Mouse (Mus musculus) MEL (cell line): ENCODE measurements around the gene A930009A15Rik. TPM values are rescaled to one million over a fixed set of nuclear protein-coding genes. Genes with fewer than 3 reads are reported as not detected.

Experiments used
- DNase-seq: peaks from one replicate; pipeline ENCODE4 v3.0.0; 2011; ENCODE audit warnings: low read depth, low spot score
- H3K27ac ChIP-seq: 2 replicates; pipeline ENCODE4 v1.5.1; 2012; ENCODE audit warnings: low read depth, mild to moderate bottlenecking, control low read depth, low read length, moderate library complexity; ENCODE audit not compliant: control insufficient read depth
- H3K27me3 ChIP-seq, 2 experiments: fragments of 150-350 bp in 1 of 2; sonication (generic) in 1 of 2; 2 replicates each; pipeline ENCODE4 v1.6.1; 2012; ENCODE audit warnings: low read length in 2 of 2, mild to moderate bottlenecking in 2 of 2, improper control_type of control experiment in 1 of 2, moderate library complexity in 1 of 2; ENCODE audit not compliant: insufficient read depth in 2 of 2, control insufficient read depth in 1 of 2
- H3K36me3 ChIP-seq, 2 experiments: 2 replicates each; pipeline ENCODE4 v1.6.1; 2012 to 2014; ENCODE audit warnings: low read length in 2 of 2, improper control_type of control experiment in 1 of 2, inconsistent platforms in 1 of 2, mild to moderate bottlenecking in 1 of 2; ENCODE audit not compliant: insufficient read depth in 2 of 2, control insufficient read depth in 1 of 2
- H3K4me1 ChIP-seq, 2 experiments: fragments of 150-350 bp in 1 of 2; sonication (generic) in 1 of 2; 2 replicates each; pipeline ENCODE4 v1.6.1; 2012; ENCODE audit warnings: low read length in 2 of 2, improper control_type of control experiment in 1 of 2, mild to moderate bottlenecking in 1 of 2; ENCODE audit not compliant: insufficient read depth in 2 of 2, control insufficient read depth in 1 of 2
- H3K4me3 ChIP-seq, 2 experiments: fragments of 150-350 bp in 1 of 2; sonication (generic) in 1 of 2; 2 replicates each; pipeline ENCODE4 v1.5.1; 2012; ENCODE audit warnings: low read depth in 2 of 2, low read length in 2 of 2, mild to moderate bottlenecking in 2 of 2, moderate library complexity in 2 of 2, control low read depth in 1 of 2, improper control_type of control experiment in 1 of 2; ENCODE audit not compliant: control insufficient read depth in 1 of 2, insufficient read depth in 1 of 2
- H3K79me2 ChIP-seq: 2 replicates; pipeline ENCODE4 v1.6.1; 2012; ENCODE audit warnings: mild to moderate bottlenecking, low read length, moderate library complexity; ENCODE audit not compliant: control insufficient read depth, poor library complexity, insufficient read depth
- H3K9ac ChIP-seq: 2 replicates; pipeline ENCODE4 v1.6.1; 2012; ENCODE audit warnings: low read depth, mild to moderate bottlenecking, control low read depth, low read length, moderate library complexity; ENCODE audit not compliant: control insufficient read depth, poor library complexity, severe bottlenecking
- H3K9me3 ChIP-seq: fragments of 150-350 bp; sonication (generic); replicated peaks from 2 replicates; pipeline ENCODE4 v1.6.1; 2012; ENCODE audit warnings: mild to moderate bottlenecking, low read length, improper control_type of control experiment, moderate library complexity; ENCODE audit not compliant: insufficient read depth
- BHLHE40 ChIP-seq: IDR thresholded peaks from 2 replicates; pipeline ENCODE4 v1.6.1; 2012; ENCODE audit warnings: low read depth, mild to moderate bottlenecking, inconsistent platforms, low read length, improper control_type of control experiment, borderline replicate concordance
- CTCF ChIP-seq, 3 experiments: IDR thresholded peaks in 2 of 3; conservative IDR thresholded peaks in 1 of 3; 2 replicates each; pipeline ENCODE4 v1.5.1; 2011 to 2012; ENCODE audit warnings: low read length in 3 of 3, low read depth in 2 of 3, mild to moderate bottlenecking in 2 of 3, improper control_type of control experiment in 1 of 3, inconsistent platforms in 1 of 3, mixed read lengths in 1 of 3, moderate library complexity in 1 of 3; ENCODE audit not compliant: control insufficient read depth in 1 of 3, insufficient read depth in 1 of 3, poor library complexity in 1 of 3, severe bottlenecking in 1 of 3
- E2F4 ChIP-seq: IDR thresholded peaks from 2 replicates; pipeline ENCODE4 v1.6.1; 2011; ENCODE audit warnings: low read depth, low read length, improper control_type of control experiment, borderline replicate concordance
- ELF1 ChIP-seq: IDR thresholded peaks from 2 replicates; pipeline ENCODE4 v1.6.1; 2014; ENCODE audit warnings: low read depth, mild to moderate bottlenecking, inconsistent platforms, low read length, improper control_type of control experiment, moderate library complexity
- EP300 ChIP-seq, 2 experiments: IDR thresholded peaks; 2 replicates each; pipeline ENCODE4 v1.6.1; 2011; ENCODE audit warnings: improper control_type of control experiment in 2 of 2, low read length in 2 of 2, low read depth in 1 of 2, mild to moderate bottlenecking in 1 of 2
- ETS1 ChIP-seq: IDR thresholded peaks from 2 replicates; pipeline ENCODE4 v1.6.1; 2012; ENCODE audit warnings: low read depth, mild to moderate bottlenecking, inconsistent platforms, low read length, improper control_type of control experiment, moderate library complexity
- GABPA ChIP-seq: IDR thresholded peaks from 2 replicates; pipeline ENCODE4 v1.6.1; 2012; ENCODE audit warnings: low read depth, mild to moderate bottlenecking, inconsistent platforms, low read length, improper control_type of control experiment, moderate library complexity
- GATA1 ChIP-seq: IDR thresholded peaks from 2 replicates; pipeline ENCODE4 v1.6.1; 2011; ENCODE audit warnings: low read depth, low read length, improper control_type of control experiment
- HCFC1 ChIP-seq: IDR thresholded peaks from 2 replicates; pipeline ENCODE4 v1.6.1; 2012; ENCODE audit warnings: low read depth, mild to moderate bottlenecking, inconsistent platforms, low read length, improper control_type of control experiment, moderate library complexity
- JUND ChIP-seq: IDR thresholded peaks from 2 replicates; pipeline ENCODE4 v1.6.1; 2011; ENCODE audit warnings: low read depth, mild to moderate bottlenecking, improper control_type of control experiment, low read length
- KAT2A ChIP-seq: conservative IDR thresholded peaks from 2 replicates; pipeline ENCODE4 v1.6.1; 2012; ENCODE audit warnings: low read depth, low read length, improper control_type of control experiment, inconsistent platforms
- MAFK ChIP-seq: IDR thresholded peaks from 2 replicates; pipeline ENCODE4 v1.6.1; 2011; ENCODE audit warnings: low read depth, mild to moderate bottlenecking, low read length, improper control_type of control experiment, borderline replicate concordance
- MAX ChIP-seq: IDR thresholded peaks from 2 replicates; pipeline ENCODE4 v1.6.1; 2011; ENCODE audit warnings: low read length, improper control_type of control experiment
- MAZ ChIP-seq: IDR thresholded peaks from 2 replicates; pipeline ENCODE4 v1.6.1; 2012; ENCODE audit warnings: low read depth, mild to moderate bottlenecking, inconsistent platforms, low read length, improper control_type of control experiment
- MEF2A ChIP-seq: IDR thresholded peaks from 2 replicates; pipeline ENCODE4 v1.6.1; 2014; ENCODE audit warnings: low read depth, mild to moderate bottlenecking, inconsistent platforms, low read length, improper control_type of control experiment; ENCODE audit not compliant: poor library complexity, insufficient replicate concordance, severe bottlenecking; ENCODE audit errors: extremely low read depth
- MXI1 ChIP-seq: IDR thresholded peaks from 2 replicates; pipeline ENCODE4 v1.6.1; 2011; ENCODE audit warnings: mild to moderate bottlenecking, low read depth, low read length, improper control_type of control experiment
- MYC ChIP-seq: IDR thresholded peaks from 2 replicates; pipeline ENCODE4 v1.6.1; 2011; ENCODE audit warnings: low read depth, mild to moderate bottlenecking, low read length, improper control_type of control experiment, moderate library complexity
- NRF1 ChIP-seq: IDR thresholded peaks from 2 replicates; pipeline ENCODE4 v1.6.1; 2014; ENCODE audit warnings: low read depth, mild to moderate bottlenecking, inconsistent platforms, low read length, improper control_type of control experiment, moderate library complexity; ENCODE audit not compliant: poor library complexity, insufficient read depth, severe bottlenecking
- RCOR1 ChIP-seq: IDR thresholded peaks from 2 replicates; pipeline ENCODE4 v1.6.1; 2012; ENCODE audit warnings: low read depth, mild to moderate bottlenecking, inconsistent platforms, low read length, improper control_type of control experiment
- SIN3A ChIP-seq: IDR thresholded peaks from 2 replicates; pipeline ENCODE4 v1.6.1; 2012; ENCODE audit warnings: low read length, improper control_type of control experiment, inconsistent platforms
- TAL1 ChIP-seq: IDR thresholded peaks from 2 replicates; pipeline ENCODE4 v1.6.1; 2012; ENCODE audit warnings: mild to moderate bottlenecking, inconsistent platforms, low read length, moderate library complexity, mixed read lengths
- USF1 ChIP-seq: IDR thresholded peaks from 2 replicates; pipeline ENCODE4 v1.6.1; 2014; ENCODE audit warnings: low read depth, mild to moderate bottlenecking, inconsistent platforms, low read length, improper control_type of control experiment, moderate library complexity
- ZC3H11A ChIP-seq: IDR thresholded peaks from 2 replicates; pipeline ENCODE4 v1.6.1; 2012; ENCODE audit warnings: low read depth, mild to moderate bottlenecking, inconsistent platforms, low read length, improper control_type of control experiment
- ZNF384 ChIP-seq: IDR thresholded peaks from 2 replicates; pipeline ENCODE4 v1.6.1; 2012; ENCODE audit warnings: low read depth, mild to moderate bottlenecking, inconsistent platforms, low read length, improper control_type of control experiment
- polyA plus RNA-seq, 2 experiments: library from polyadenylated mRNA; stranded (reverse) in 1 of 2; unstranded in 1 of 2; fragments of >175 nt in 1 of 2; fragments of >200 nt in 1 of 2; gene quantifications; 2 replicates each; pipeline versions ENCODE4 v1.2.1 to v1.2.4; 2012; ENCODE audit warnings: low replicate concordance in 2 of 2, low read depth in 1 of 2; ENCODE audit not compliant: insufficient read length in 2 of 2, insufficient read depth in 1 of 2, missing spikeins in 1 of 2
- total RNA-seq: library from RNA; depleted of rRNA; stranded (reverse); fragments of 300-350 nt; gene quantifications from 2 replicates; pipeline ENCODE4 v1.2.3, GENCODE M21; 2012

A930009A15Rik gene
- total and polyA plus RNA-seq, 3 experiments: 0.15 TPM; not detected in 2

DNA sequence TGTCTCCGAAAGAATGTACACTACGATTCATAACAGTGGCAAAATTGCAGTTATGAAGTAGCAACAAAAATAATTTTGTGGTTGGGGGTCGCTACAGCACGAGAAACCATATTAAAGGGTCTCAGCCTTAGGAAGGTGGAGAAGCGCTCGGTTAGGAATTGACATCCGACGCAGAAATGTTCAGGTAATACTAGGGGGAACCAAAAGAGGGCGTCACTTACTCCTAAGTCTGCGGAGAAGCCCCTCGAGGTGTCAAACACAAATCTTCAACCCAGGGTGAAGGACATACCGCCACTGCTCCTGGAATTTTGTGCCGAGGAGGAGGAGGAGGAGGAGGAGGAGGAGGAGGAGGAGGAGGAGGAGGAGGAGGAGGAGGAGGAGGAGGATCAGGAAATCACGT is 14.9 kb downstream of the A930009A15Rik start (continued):
- TF ChIP-seq EP300 (IDR thresholded peaks at IDR 0.05; ENCODE audit: low read depth in 1 of 2, low read length in 2 of 2) (no peak), GATA1 (no peak), RCOR1 (no peak)

DNA sequence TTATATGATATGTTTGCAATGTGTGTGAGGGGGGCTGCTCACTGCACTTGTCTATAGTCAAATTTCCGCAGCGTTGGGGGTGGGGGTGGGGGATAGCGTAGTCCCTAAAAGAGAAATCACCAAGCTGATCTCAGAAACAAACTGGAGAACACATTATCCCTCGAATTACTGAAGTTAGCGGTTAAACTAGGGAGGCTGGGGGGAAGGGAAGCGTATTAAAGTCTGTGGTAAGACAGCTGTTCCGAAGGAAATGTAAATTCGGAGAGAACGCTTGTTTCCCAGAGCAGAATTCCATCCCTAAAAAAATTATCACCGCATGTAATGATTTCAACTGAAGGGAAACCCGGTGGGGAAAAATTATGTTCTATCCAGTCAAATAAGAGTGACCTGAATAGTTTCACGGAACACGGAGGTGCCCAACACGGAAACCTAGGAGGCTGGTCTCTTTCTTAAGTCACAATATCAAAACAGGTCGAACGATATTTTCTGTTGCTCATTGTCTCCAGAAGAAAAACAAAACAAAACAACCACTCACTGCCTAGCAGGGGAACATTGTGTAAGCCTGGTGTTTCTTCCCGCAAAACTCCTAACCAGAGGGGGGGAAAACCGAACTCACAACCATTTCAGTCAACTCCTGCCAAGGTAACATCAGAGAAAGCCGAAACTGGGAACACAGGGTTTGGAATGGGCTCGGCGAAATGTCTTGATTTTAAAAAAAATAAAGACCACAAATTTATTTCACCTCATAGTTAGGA is 15.9 kb downstream of the A930009A15Rik start:
- H3K9me3 ChIP-seq: no peaks in the 10 kb centered on the region
- no peaks in the 10 kb centered on the region for H3K79me2 ChIP-seq
- H3K4me1 ChIP-seq: peaks cover 0 to 10% of the 10 kb centered on the region in 2 experiments; a peak in 2 of 4 replicates
- no peak for DNase-seq
- H3K4me3 ChIP-seq: no peak overlapping the region
- no peak overlapping the region for H3K9ac ChIP-seq
- no peak overlapping the region for H3K27ac ChIP-seq
- H3K27me3 ChIP-seq: peaks cover 0 to 2% of the 10 kb centered on the region in 2 experiments; a peak in 1 of 4 replicates
- no peak; the same call in 1 of the 2 replicates for TF ChIP-seq RCOR1
- no peak for TF ChIP-seq NRF1
- TF ChIP-seq ELF1: no peak
- TF ChIP-seq KAT2A: no peak
- peaks cover 0 to 7% of the 10 kb centered on the region in 2 experiments; a peak in 2 of 4 replicates for H3K36me3 ChIP-seq

DNA sequence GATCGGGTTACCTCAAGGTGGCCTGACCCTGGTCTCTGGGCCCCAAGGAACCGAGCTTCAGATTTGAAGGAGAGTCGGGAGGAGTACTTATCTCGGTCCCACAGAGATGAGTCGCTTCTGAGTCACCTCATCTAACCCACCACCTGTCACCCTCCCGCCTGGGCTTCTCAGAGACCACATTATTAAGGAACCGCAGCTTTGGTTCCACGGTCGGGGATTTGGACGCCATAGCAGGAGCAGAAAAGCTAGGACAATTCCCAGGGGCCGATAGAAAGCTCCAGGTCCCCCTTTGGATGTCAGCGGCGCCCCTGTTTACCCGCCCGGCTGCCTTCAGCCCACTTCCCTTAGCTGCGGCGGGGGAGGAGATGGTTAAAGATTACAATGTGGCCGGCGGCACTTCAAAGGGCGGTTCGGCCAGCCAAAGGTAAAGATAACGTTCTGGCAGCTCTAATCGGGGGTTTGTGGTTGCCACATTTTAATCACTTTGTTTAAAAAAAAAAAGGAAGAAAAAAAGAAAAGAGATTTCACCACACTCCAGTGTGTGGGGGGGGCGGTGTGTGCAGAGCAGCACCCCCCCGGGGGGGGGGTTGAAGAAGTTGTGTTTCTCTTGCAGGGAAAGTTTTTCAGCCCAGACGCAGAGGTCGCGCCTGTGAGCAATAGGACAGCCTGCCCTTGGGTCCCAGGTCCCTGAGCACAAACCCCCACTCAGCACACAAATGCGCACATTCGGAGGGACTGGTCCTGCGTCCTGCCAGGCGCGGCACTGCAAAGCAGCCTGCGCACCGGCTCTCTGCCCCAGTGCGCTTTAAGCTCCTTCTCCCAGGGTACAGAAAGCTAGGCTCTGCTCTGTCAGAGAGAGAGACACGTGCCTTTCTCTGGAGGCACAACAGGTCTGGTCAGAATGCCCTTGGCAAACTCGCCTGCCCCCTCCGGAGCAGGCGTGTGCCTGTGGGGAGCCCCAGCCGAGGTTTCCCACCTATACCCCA is 16.8 kb downstream of the A930009A15Rik start:
- peak; percentile 83 for DNase-seq
- peak overlapping the region; percentile 28; the same call in 1 of the 2 replicates for H3K27ac ChIP-seq
- no peaks in the 10 kb centered on the region for H3K9me3 ChIP-seq
- no peaks in the 10 kb centered on the region for H3K79me2 ChIP-seq
- peaks cover 0 to 7% of the 10 kb centered on the region in 2 experiments; a peak in 2 of 4 replicates for H3K36me3 ChIP-seq
- no peak overlapping the region for H3K9ac ChIP-seq
- peaks cover 0 to 10% of the 10 kb centered on the region in 2 experiments; a peak in 2 of 4 replicates for H3K4me1 ChIP-seq
- H3K4me3 ChIP-seq: 0 out of 4 replicates have a peak overlapping the region, but pooled peaks of 1 of the 2 experiments have one; percentile 1
- H3K27me3 ChIP-seq: no peaks in the 10 kb centered on the region; a peak in 1 of 4 replicates
- TF ChIP-seq MAZ (peak; percentile 81), CTCF (IDR thresholded peaks at IDR 0.05 in 2 of 3, conservative IDR thresholded peaks at IDR 0.05 in 1 of 3; ENCODE audit: control insufficient read depth in 1 of 3, insufficient read depth in 1 of 3, low read depth in 2 of 3, low read length in 3 of 3, poor library complexity in 1 of 3, severe bottlenecking in 1 of 3) (no peak), GABPA (no peak), MAX (no peak), MXI1 (no peak), USF1 (no peak), JUND (no peak), MYC (no peak), EP300 (IDR thresholded peaks at IDR 0.05; ENCODE audit: low read depth in 1 of 2, low read length in 2 of 2) (peak; percentile 79 to 85), GATA1 (peak; percentile 81), ETS1 (peak; percentile 73), E2F4 (no peak), HCFC1 (no peak), SIN3A (no peak), RCOR1 (peak; percentile 98), MAFK (peak; percentile 89; the same call in 1 of the 2 replicates), TAL1 (peak; percentile 96), BHLHE40 (peak; percentile 59; the same call in 1 of the 2 replicates), ZC3H11A (no peak), MEF2A (no peak), ZNF384 (peak; percentile 95)
